ENCODE assay signal across 11 mouse cellular contexts in the genomic region with DNA sequence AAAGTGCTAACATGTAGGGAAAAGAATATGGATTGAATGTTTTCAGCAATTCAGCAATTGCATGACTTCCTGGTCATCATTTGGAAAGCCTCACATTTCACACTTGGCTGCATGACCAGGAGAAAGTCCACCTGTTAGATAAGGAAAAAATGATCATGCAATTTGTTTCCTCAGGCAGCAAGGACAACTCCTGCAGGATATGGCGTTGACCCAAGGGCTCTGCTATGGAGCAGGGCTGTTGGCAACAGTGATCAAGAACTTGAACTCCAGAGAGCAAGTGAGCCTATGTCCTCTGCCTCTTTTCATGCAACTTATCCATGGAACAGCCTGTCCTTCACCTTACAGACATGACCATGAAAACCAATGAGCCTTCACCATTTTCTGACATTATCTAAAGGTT. TPM values are rescaled to one million over a fixed set of nuclear protein-coding genes. Genes with fewer than 3 reads are reported as not detected.
"Had no signal": no experiment of that assay in that cellular context is flagged by ENCODE, and none has a peak within 500 bp of the region (broad histone marks: within the 10 kb centered on the region; RNA-seq: fewer than 3 reads in every experiment).

No protein-coding gene starts in this region.

- DNase-seq: kidney, postnatal 10 days; kidney, postnatal 36 days; liver; lung, adult 18-20 months; lung, postnatal 10 days; lung, postnatal 36 days; midbrain, embryonic 14.5 days; thymus, adult 18-20 months; thymus, postnatal 36 days had no signal

- ATAC-seq: liver, embryonic 12.5 days had no signal

RNA-seq across cellular contexts. Expression of gene Daw1, which starts 50.4 kb away (rescaled TPM):
- total RNA-seq: megakaryocyte-erythroid progenitor cell, adult 5-6 weeks had no signal
